Mouse (Mus musculus) A20 (cell line): ENCODE data around the gene Phkg2.

Source experiments
- DNase-seq: peaks from one replicate; pipeline ENCODE4 v3.0.0-alpha.2; 2011; ENCODE audit warnings: low read depth, low spot score

Phkg2 gene

DNA sequence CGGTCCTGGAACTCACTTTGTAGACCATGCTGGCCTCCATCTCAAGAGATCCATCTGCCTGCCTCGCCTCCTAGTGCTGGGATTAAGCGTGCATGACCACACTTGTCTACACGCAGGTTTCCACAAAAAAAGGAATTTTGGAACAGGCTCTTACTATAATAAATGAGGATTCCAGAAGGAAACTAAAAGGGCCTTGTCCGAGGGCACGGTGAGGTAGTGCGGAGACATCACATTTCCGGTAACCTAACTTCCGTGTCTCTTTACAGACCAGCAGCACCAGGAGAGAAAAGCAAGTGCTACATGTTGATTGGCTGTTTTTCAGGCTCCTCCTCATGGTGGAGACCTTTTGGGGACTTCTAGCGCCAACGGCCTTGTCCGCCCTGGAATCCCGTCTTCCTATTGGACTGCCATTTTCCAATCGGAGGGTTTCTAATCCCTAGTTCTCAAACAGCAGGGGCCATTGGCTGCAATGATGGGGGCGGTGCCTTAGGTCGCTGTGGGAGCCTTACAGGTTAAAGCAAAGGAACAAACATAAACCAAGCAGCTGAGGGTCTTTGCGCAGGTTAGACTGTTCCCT is at the start of gene Phkg2:
Phkg2 (plus strand) TSS at position 446 of the 577 bp plus-strand sequence.
- peak; percentile 96 for DNase-seq

DNA sequence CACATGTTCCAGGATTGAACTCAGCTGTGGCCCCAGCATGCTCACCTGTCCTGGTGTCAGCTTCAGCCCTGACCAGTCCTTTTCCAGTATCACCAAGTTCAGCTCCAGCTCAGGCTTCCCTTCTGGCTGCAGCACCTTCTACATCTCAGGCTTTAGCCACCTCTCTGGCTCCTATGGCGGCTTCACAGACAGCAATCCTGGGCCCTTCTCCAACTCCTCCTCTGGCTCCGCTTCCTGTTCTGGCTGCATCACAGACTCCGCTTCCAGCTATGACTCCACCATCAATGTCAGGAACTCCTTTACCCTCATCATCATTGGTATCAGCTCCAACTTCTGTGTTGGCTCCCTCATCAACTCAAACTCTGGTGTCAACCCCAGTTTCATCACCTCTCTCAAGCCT is 31.5 kb upstream of the Phkg2 start:
- no peak for DNase-seq

DNA sequence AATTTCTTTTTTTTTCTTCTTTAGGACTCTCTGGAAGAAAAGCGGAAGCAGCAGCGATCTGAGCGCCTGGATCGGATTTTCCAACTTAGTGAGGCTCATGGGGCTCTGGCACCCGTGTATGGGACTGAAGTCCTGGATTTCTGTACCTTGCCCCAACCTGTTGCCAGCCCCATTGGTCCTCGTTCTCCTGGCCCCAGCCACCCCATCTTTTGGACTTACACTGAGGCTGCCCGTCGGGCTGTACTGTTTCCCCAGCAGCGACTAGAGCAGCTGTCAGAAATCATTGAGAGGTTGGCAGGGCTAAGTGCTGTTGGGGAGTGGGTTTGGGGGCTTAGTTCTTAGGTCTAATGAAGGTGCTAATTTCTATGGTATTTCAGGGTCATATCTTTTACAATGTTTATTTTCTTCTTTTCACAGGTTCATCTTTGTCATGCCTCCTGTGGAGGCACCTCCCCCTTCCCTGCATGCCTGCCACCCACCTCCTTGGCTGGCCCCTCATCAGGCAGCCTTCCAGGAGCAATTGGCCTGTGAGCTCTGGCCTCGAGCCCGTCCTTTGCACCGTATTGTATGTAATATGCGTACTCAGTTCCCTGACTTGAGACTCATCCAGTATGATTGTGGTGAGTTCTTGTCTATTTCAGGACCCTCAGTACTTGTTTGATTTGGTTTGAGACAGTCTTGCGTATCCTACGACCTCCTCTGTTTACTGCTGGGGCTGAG is 23.9 kb upstream of the Phkg2 start:
- DNase-seq = no peak

DNA sequence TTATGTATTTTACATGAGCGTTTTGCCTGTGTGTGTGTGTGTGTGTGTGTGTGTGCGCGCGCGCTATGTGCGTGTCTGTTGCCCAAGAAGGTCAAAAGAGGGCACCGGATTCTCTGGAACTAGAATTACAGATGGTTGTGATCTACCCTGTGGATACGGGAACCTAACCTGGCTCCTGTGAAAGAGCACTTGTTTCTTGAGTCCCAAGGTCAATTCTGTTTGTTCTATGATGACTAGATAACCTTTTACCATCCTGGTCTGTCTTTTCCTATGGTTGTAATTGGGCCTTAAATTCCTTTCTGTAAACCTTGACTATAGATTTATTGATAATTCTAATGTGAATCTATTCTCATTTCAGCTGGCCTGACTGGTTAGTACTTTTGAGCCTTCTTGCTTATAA is 21.6 kb upstream of the Phkg2 start:
- no peak for DNase-seq

DNA sequence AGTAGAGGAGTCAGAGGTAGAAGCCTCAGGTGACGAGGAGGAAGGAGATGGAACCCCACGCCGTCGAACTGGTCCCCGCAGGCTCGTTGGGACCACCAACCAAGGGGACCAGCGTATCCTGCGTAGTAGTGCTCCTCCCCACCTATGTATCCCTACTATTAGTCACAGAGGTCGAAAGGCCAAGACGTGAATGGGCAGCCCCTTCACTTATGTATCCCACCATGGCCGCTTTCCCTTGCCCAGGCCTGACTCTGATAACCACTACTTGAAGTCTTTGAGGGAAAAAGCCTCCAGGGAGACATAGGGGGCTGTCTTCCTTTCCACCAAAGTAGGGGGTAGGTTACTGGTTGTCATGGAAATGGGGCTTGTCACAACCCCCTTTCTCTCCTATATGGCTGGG is 12.6 kb upstream of the Phkg2 start:
- no peak for DNase-seq

DNA sequence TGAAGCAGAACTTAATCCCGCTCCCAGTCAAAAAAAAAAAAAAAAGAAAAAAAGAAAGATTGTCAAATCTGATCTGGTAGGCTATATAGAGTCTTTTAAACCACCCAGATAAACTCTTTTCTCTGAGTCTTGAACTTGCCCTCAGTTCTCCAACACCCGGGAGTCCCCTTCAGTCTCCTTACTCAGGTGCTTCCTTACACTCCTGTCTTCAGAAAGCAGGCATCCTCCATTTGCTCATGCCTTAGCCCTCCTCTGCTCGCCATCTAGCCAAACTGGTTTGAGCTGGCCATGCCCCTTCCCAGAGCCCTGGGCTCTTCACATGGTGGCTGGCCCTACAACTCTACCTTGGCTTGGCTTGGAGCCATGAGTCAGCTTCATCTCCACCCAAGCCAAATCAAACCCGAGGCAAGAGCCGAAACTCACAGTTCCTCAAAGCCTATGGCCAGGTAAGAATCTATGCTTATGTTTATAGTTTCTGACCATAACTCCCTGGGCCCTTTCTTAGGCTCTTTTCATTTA is 11.7 kb upstream of the Phkg2 start, which contains the start of gene Tmem265:
Tmem265 (plus strand) TSS at position 51 of the 519 bp plus-strand sequence.
- no peak for DNase-seq

DNA sequence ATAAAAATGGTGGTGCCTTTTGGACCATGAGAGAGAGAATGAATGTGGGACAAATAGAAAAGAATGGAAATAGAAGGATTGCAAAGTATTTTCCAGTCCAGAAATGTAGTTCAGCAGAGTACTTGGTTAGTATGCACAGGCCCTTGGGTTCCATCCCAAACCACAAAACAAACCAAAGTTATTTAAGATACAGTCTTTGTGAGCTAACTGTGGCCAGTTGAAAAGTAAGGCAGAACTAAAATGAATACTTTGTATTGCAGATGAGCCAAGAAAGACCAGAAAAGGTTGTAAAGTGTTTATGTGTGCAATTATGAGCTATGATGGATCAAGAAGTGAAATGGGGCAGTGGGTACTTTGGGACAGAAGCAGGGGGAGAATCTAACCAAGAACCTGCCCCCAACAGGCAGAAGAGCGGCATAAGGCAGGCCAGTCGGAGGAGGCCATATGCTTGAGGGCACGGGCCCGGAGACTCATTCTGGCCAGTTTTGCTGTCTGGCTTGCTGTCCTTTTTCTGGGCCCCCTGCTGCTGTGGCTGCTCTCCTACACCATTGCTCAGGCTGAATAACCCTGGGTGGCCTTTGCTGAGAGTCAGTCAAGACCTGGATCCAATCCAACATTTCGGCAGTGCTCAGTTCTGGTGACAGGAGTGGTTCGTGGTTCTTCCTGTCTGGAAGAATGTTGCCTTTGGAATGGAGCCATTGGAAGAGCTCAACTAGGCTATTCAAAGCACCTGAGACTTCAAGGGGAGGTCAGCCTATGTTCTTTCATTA is 8.6 kb upstream of the Phkg2 start:
- DNase-seq = no peak

DNA sequence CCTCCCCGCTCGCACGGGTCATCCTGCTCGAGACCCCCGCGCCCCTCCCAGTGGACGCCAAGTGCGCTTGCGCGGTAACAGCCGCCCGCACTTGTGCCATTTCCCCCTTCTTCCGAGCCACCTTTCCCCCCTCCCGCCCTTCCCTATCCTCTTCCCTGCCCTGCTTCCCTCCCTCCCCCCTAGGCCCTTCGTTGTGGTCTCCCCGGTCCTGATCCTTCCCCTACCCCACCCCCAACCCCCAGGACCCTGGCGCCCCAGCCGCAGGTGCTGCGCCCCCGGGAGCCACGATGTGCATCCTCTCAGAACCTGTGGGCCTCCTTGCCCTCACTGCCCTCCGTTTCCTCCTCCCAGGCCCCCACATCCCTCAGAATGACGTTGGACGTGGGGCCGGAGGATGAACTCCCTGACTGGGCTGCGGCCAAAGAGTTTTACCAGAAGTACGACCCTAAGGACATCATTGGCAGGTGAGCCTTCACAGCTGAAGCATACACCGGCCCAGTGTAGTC is 416 bp downstream of the Phkg2 start:
- peak; percentile 51 for DNase-seq

DNA sequence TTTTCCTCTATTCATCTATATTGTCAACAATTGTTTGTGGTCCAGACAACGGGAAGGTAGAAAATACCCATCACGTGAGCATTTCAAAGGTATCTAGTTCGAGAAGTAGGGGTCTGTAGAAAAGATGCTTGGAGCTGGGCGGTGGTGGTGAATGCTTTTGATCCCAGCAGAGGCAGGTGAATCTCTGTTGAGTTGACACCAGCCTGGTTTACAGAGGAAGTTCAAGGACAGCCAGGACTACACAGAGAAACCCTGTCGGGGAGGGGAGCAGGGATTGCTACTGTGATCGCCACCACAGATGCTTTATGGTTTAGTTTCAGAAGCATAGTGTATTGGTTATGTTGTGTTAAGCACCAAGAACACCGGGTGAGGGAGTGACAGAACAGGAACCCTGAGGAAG is 975 bp downstream of the Phkg2 start:
- peak; percentile 18 for DNase-seq

DNA sequence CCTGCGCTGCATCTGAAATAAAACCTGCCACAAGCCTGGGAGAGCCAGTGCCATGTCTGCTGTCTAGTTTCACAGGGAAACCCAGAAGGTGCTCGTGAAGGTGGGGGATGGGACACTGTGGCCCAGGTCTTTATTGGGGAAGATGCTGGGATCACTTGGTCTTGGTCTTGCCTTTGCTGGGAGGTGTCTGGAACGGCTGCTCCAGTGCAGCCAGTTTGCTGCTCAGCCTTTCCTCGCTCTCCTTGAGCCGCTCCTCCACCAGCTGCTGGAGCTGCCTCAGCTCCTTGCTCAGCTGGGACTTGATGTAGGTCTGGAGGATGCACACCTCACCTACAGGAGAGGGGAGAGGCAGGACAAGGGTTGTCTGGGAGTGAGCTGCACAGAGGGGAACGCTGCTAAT is 10.1 kb downstream of the Phkg2 start:
- no peak for DNase-seq

DNA sequence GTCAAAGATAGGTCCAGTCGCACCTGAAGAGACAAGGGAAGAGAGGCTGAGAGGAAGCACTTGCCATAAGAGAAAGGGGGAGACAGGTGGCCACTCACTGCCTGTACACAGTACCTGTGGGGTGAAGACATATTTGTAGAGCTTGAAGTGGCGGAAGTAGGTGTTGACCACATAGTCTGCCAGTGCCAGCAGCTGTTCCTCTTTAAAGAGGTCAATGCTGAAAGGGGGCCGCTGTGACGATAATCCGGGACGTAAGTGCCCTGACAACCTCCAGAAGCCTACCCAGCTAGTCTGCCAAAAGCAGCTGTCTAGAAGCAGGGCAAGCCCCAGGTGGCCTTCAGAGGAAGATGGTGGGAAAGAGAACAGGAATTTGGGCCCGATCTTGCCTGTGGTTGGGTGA is 11.9 kb downstream of the Phkg2 start:
- DNase-seq = no peak

DNA sequence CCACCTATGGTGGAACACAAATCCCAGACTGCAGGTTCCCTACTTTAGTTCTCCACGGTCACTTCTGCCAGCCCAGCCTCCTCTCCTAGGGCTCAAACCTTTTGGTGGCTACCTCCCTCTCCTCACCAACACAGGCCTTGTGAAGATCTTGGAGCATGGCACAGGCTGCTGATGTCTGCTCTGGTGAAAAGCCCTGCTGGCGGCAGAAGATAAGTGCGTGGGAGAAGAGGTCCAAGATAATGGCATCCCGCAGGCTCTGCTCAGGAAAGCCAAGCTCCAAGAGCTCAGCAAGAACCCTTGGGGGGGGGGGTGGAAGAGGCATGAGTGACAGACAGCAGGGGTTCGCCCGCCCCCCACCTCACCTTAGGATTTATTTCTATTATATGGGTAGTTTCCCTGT is 13.0 kb downstream of the Phkg2 start:
- DNase-seq = no peak

DNA sequence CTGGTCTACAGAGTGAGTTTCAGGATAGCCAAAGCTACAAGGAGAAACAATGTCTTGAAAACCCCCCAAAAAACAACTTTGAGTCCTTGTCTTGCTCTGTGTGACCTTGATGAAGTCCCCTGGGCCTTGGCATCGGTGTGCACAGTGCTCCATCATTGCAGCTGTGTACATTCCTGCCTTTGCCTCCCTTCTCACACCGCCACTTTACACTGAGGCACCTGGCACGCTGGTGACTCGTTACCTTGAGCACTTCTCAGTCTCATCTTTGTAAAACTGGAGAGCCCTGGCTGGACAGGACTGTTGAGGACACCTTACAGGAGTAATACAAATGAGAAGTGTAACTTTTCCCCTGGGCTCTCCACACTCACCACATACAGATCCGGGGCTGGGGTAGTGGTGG is 14.1 kb downstream of the Phkg2 start:
- DNase-seq = no peak

DNA sequence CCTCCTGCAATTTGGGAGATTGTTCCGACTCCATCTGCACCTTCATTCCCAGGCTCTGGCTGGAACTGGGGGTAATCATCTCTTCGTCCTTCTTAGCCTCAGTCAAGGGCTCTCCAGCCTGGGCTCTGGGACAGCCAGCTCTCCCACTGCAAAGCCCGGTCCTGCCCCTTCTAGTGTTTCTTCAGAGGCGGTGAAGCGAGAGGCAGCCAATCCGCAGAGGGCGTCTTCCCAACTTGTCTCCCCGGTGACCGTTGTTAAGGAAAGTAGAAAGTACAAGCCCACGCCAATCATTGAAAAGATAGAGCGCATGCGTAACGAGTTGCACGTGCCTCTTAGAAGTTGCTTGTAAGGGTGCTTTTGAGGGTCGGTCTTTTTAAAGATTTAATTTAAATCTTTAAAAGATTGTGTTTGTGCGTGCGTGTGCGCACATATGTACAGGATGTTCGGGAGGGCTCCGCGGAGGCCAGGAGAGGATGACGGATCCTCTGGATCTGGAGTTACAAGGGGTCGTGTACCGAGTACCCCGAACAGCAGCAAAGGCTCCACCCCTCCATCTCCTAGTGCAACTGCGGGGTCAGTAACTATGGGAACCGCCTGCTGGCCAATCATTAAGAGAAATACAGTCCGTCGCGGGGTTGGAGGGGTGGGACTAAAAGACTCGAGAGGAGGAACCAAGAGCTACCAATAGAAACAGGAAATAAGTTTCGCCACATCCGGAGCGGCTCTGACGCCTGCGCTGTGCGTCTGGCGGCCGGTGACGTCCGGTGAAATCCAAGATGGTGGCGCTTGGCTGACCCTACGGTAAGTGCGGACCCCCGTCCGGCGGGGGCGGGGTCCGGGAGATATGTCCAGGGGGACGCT is 15.1 kb downstream of the Phkg2 start, which contains the start of the genes Ccdc189 and Rnf40:
Ccdc189 (minus strand) TSS at position 585 of the 861 bp plus-strand sequence.
Rnf40 (plus strand) TSS at position 757 of the 861 bp plus-strand sequence.
- DNase-seq = peak; percentile 99

DNA sequence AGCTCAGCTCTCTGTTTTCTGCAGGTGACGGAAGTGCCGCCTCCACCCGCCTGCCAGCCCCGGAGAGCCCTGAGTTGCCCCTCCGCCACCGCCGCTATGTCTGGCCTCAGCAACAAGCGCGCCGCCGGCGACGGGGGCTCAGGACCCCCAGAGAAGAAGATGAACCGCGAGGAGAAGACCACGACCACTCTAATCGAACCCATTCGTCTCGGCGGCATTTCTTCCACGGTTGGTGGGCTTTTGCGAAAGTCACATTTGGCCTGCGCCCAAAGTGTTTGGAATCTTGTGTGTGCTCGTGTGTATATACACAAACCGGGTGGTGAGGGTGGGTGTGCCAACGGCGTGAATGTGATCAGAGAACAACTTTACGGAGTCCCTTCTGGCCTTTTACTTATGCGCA is 15.8 kb downstream of the Phkg2 start:
- DNase-seq = no peak

DNA sequence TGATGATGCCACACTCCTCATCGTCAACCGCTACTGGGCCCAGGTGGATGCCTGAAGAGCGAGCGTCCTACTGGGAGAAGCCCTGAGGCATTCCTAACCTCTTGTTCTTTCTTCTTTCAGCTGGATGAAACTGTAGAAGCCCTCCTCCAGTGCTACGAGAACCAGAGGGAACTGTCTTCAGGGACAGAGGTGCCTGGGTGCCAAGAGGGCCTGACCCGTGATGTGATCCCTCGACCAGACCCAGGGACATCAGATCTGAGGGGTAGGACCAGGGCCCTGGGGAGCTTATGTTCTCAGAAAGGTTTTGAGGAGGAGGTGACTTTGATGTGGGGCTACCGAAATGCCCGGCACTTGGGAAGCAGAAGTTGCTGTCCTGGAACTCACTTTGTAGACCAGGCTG is 16.5 kb downstream of the Phkg2 start:
- DNase-seq = no peak

DNA sequence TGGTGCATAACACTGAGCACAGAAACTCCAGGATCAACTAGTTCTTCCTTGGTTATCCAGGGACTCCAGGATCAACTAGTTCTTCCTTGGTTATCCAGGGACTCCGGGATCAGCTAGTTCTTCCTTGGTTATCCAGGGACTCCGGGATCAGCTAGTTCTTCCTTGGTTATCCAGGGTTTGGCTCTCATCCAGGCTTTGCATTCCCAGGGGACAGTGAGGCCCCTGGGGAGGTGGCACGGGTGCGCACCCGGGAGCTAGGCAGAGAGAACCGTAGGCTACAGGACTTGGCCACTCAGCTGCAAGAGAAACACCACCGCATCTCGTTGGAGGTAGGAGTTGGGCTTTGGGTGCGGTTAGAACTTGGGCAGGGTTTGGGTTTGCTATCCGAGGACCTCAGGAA is 18.0 kb downstream of the Phkg2 start:
- no peak for DNase-seq

DNA sequence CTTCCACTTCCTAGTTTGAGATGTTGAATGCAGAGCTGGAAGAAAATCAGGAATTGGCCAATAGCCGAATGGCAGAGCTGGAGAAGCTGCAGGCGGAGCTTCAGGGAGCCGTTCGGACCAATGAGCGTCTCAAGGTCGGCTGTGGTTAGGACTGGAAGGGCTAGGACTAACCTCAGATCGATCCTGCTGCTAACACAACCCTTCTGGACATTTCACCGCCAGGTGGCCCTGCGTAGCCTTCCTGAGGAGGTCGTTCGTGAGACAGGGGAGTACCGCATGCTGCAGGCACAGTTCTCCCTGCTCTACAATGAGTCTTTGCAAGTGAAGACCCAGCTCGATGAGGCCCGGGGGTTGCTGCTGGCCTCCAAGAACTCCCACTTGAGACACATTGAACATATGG is 19.4 kb downstream of the Phkg2 start:
- no peak for DNase-seq

DNA sequence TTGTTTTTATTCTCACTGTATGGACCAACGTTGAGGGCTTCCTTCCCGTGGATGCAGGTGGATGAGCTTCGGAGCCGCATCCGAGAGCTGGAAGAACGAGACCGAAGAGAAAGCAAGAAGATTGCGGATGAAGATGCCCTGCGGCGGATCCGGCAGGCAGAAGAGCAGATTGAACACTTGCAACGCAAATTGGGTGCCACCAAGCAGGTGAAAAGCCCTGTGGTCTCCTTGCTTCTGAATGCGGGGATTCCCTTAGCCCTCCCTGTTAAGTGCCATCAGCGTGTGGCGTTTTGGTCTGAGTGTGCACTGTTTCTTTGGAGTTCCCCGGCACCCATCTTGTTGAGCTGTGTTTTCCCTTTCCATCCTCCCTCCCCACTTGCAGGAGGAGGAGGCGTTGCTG is 23.6 kb downstream of the Phkg2 start:
- no peak for DNase-seq

DNA sequence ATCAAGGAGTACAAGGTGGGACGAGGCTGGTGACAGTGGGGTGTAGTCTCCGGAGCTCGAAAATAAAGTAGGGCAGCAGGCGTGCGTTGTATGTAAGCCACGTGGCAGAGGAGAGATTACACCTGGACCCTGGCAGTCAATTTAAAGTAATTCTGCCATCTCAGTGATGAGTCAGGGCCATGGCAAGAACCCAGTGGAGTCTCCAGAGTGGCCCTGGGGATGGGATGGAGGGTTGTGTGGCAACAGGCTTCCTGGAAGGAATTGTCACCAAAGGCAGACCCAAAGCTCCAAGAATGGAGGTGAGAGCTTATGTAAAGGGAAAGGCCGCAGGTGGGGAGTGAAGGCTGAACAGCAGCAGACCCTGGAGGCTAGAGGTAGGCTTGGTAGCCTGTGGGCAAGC is 27.5 kb downstream of the Phkg2 start:
- DNase-seq = no peak

DNA sequence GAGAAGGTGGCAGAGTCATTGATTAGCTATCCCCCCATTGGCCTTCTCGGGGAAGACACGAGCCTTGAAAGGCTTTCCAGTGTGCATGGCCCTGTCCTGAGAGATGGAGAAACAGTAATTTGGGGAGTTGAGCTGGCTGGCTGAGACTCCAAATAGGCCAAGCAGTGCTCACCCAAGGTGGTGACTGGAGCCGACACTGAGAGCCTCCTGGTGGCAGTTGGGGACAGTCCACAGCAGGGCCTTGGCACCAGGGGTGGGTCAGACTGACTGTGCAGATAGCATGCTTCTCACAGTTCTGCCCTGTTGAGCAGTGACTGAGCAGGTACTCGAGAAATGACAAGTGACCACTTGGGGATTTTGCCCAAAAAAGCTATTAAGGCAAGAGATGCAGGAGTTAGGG is 28.6 kb downstream of the Phkg2 start:
- no peak for DNase-seq
